8 mouse cellular contexts compared by ENCODE assay signal in the genomic region with DNA sequence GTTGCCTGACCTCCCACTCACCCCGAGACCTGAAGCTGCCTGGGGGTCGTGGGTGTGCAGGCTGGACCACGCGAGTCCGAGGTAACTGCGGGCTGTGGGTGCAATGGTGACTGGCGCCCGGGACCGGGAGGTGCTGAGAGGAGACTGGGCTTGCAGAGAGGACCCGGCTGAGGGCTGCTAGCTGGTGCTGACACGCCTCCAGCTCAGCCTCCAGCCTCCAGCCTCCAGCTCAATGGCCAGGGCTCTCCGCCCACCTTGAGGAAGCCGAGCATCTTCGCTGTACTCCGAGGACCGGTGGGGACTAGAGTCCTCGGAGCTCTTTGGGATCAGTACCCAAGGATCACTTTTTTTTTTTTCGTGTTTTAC. TPM values are rescaled to one million over a fixed set of nuclear protein-coding genes. Genes with fewer than 3 reads are reported as not detected.
DNase-seq lines count a peak whose midpoint lies in the region; ATAC-seq and TF ChIP-seq lines count a peak whose summit lies in the region.

No protein-coding gene starts in this region.

- H3K36me3 ChIP-seq in heart, embryonic 13.5 days: no peaks in the 10 kb centered on the region
- peaks cover 0 to 3% of the 10 kb centered on the region in 2 experiments for H3K36me3 ChIP-seq in CH12.LX (replicated peaks in 1 of 2; ENCODE audit: control insufficient read depth in 1 of 2, insufficient read depth in 1 of 2, low read length in 1 of 2)
- H3K36me3 ChIP-seq in midbrain, embryonic 12.5 days: no peaks in the 10 kb centered on the region

- H3K27me3 ChIP-seq in heart, embryonic 13.5 days (replicated peaks): no peaks in the 10 kb centered on the region
- no peaks in the 10 kb centered on the region for H3K27me3 ChIP-seq in CH12.LX (replicated peaks)
- no peaks in the 10 kb centered on the region for H3K27me3 ChIP-seq in midbrain, embryonic 12.5 days

- peak overlapping the region; percentile 83 for H3K4me2 ChIP-seq in heart, embryonic 13.5 days
- H3K4me2 ChIP-seq in CH12.LX (ENCODE audit: insufficient read depth, low read depth, poor library complexity, severe bottlenecking): peak overlapping the region; percentile 41; the same call in 1 of the 2 replicates
- H3K4me2 ChIP-seq in midbrain, embryonic 12.5 days (replicated peaks): peak overlapping the region; percentile 76

- TF ChIP-seq RAD21 in CH12.LX (IDR thresholded peaks at IDR 0.05; ENCODE audit: low read depth, low read length): no peak

- no peak for TF ChIP-seq EP300 in CH12.LX (IDR thresholded peaks at IDR 0.05; ENCODE audit: low read length)

- peaks cover 12% of the 10 kb centered on the region for H3K4me1 ChIP-seq in heart, embryonic 13.5 days
- H3K4me1 ChIP-seq in CH12.LX (ENCODE audit: control insufficient read depth in 1 of 2, insufficient read depth in 2 of 2): peaks cover 0 to 17% of the 10 kb centered on the region in 2 experiments; a peak in 2 of 4 replicates
- H3K4me1 ChIP-seq in midbrain, embryonic 12.5 days: peaks cover 27% of the 10 kb centered on the region

- peaks cover 4% of the 10 kb centered on the region; the same call in 1 of the 2 replicates for H3K9me3 ChIP-seq in heart, embryonic 13.5 days
- no peaks in the 10 kb centered on the region for H3K9me3 ChIP-seq in CH12.LX (replicated peaks; ENCODE audit: low read length)
- no peaks in the 10 kb centered on the region for H3K9me3 ChIP-seq in midbrain, embryonic 12.5 days

- in situ Hi-C loops in CH12.LX (cut with MboI; ENCODE audit: low pct_ligation_motif_present, low pct_unique_long_range_greater_than_20kb, low sequenced_read_pairs): no loop called here

- TF ChIP-seq POLR2A in CH12.LX (IDR thresholded peaks at IDR 0.05; ENCODE audit: low read depth, low read length): no peak

- TF ChIP-seq CTCF in CH12.LX (conservative IDR thresholded peaks at IDR 0.05 in 1 of 2, IDR thresholded peaks at IDR 0.05 in 1 of 2; ENCODE audit: low read depth in 2 of 2, low read length in 2 of 2): no peak

- peak overlapping the region; percentile 81 for H3K9ac ChIP-seq in heart, embryonic 13.5 days
- peak overlapping the region; percentile 56 for H3K9ac ChIP-seq in CH12.LX (ENCODE audit: insufficient read depth, low read depth)
- peak overlapping the region; percentile 71 for H3K9ac ChIP-seq in midbrain, embryonic 12.5 days (replicated peaks)

- intact Hi-C loops in heart, postnatal 14 days (cut with DNase I): loop anchor here (2.0 kb wide), 1 partner anchor 39 kb away; a partner anchor contains a TSS

- WGBS in heart, embryonic 13.5 days: under 1% methylated on average over 18 of the region's 18 CpGs
- 1% methylated on average over 18 of the region's 18 CpGs for WGBS in midbrain, embryonic 12.5 days

- dilution Hi-C loops in CH12.LX (cut with MboI; ENCODE audit: extremely low pct_ligation_motif_present, extremely low pct_unique_long_range_greater_than_20kb, low sequenced_read_pairs): no loop called here

- ATAC-seq in heart, embryonic 13.5 days (ENCODE audit: extremely low read depth, insufficient number of reproducible peaks, low FRiP score, low TSS enrichment): peak; percentile 70
- ATAC-seq in inflammation-experienced regulatory T-cells, adult 6 months: peak; percentile 16
- peak; percentile 74 for ATAC-seq in midbrain, embryonic 12.5 days (ENCODE audit: low FRiP score, low read depth)

- peak overlapping the region; percentile 77 for H3K27ac ChIP-seq in heart, embryonic 13.5 days (replicated peaks)
- H3K27ac ChIP-seq in CH12.LX (ENCODE audit: insufficient read depth, low read depth): peak overlapping the region; percentile 73
- H3K27ac ChIP-seq in midbrain, embryonic 12.5 days (replicated peaks): peak overlapping the region; percentile 100

- H3K4me3 ChIP-seq in heart, embryonic 13.5 days: peak overlapping the region; percentile 72
- peak overlapping the region; percentile 59 to 92 (median 89) for H3K4me3 ChIP-seq in CH12.LX (replicated peaks in 1 of 3; ENCODE audit: low read depth in 2 of 3, low read length in 2 of 3, poor library complexity in 1 of 3)
- peak overlapping the region; percentile 65 for H3K4me3 ChIP-seq in midbrain, embryonic 12.5 days

- H3K79me2 ChIP-seq in CH12.LX (replicated peaks; ENCODE audit: control insufficient read depth, extremely low read depth, insufficient read depth, poor library complexity, severe bottlenecking): no peaks in the 10 kb centered on the region

- no peak for DNase-seq in heart, postnatal 14 days
- DNase-seq in CH12.LX (ENCODE audit: extremely low read depth): peak; percentile 55
- peak; percentile 70 for DNase-seq in embryo, embryonic 10.5 days (ENCODE audit: low spot score)
- no peak for DNase-seq in layer of hippocampus, adult 9-10 months (ENCODE audit: low spot score)
- no peak for DNase-seq in cerebellum, postnatal 10 days

TF ChIP-seq in CH12.LX, 34 proteins besides CTCF, POLR2A, EP300 and RAD21:
- TF ChIP-seq SIN3A (IDR thresholded peaks at IDR 0.05; ENCODE audit: low read length) (peak; percentile 46; the same call in 1 of the 2 replicates), GABPA (IDR thresholded peaks at IDR 0.05; ENCODE audit: insufficient replicate concordance, low read depth, low read length) (no peak), MXI1 (IDR thresholded peaks at IDR 0.05; ENCODE audit: low read depth, low read length) (peak; percentile 10; the same call in 1 of the 2 replicates), TBP (conservative IDR thresholded peaks at IDR 0.05; ENCODE audit: low read depth, low read length) (0 out of 2 replicates have a peak, but pooled peaks have one; percentile 4), TCF12 (IDR thresholded peaks at IDR 0.05; ENCODE audit: low read depth, low read length) (0 out of 2 replicates have a peak, but pooled peaks have one; percentile 3), UBTF (IDR thresholded peaks at IDR 0.05; ENCODE audit: low read depth, low read length) (peak; percentile 57; the same call in 1 of the 2 replicates)
TF ChIP-seq in CH12.LX: peak in this region for 5.

RNA-seq across cellular contexts. Expression of a gene that starts 0.3 kb away (rescaled TPM):
- polyA plus RNA-seq in heart, embryonic 13.5 days (2015; fragmentation: Nextera tagmentation; extraction: Ambion mirVana): 2.3 and 2.6 TPM in 2 replicates
- 1 to 10 TPM; 1.2 to 1.3 TPM for total RNA-seq in heart, postnatal 14 days (2021)
- total RNA-seq in CH12.LX (2012; rRNA removed): 1.1 and 1.5 TPM in 2 replicates
- total RNA-seq in CH12.LX (2014; rRNA removed): 0.93 and 1.4 TPM in 2 replicates
- 2.2 and 2.3 TPM in 2 replicates for polyA plus RNA-seq in CH12.LX (2012; ENCODE audit: insufficient read length, low read depth)
- polyA plus RNA-seq in inflammation-experienced regulatory T-cells, adult 6 months (2017; shearing (Covaris generic)): 10 to 100 TPM in 2 of 3 experiments, 1 to 10 TPM in 1; 6.4 to 15.4 (median 14.2) TPM
- 6.3 and 6.4 TPM in 2 replicates for polyA plus RNA-seq in midbrain, embryonic 12.5 days (2016; fragmentation: Nextera tagmentation; extraction: Ambion mirVana)

RNA-seq across cellular contexts. Expression of a gene that starts 39.4 kb away (rescaled TPM):
- 76.7 and 77.5 TPM in 2 replicates for polyA plus RNA-seq in heart, embryonic 13.5 days (2015; fragmentation: Nextera tagmentation; extraction: Ambion mirVana)
- 10 to 100 TPM; 19.0 to 24.4 TPM for total RNA-seq in heart, postnatal 14 days (2021)
- total RNA-seq in CH12.LX (2012; rRNA removed) (61.7 and 67.5 TPM in 2 replicates), CH12.LX (2014; rRNA removed) (107 and 114 TPM in 2 replicates)
- 143 and 157 TPM in 2 replicates for polyA plus RNA-seq in CH12.LX (2012; ENCODE audit: insufficient read length, low read depth)
- 10 to 100 TPM; 64.5 to 71.5 (median 67.4) TPM for polyA plus RNA-seq in inflammation-experienced regulatory T-cells, adult 6 months (2017; shearing (Covaris generic))
- polyA plus RNA-seq in midbrain, embryonic 12.5 days (2016; fragmentation: Nextera tagmentation; extraction: Ambion mirVana): 449 and 520 TPM in 2 replicates

Comparison
In these comparisons a context has a peak if more than half of its experiments do, and no peak if none do; other contexts are left out.
1. ATAC-seq: peak in every context shown above with its lines; median percentile 74 in midbrain, embryonic 12.5 days; 70 in heart, embryonic 13.5 days; 16 in inflammation-experienced regulatory T-cells, adult 6 months.
2. DNase-seq: peak in CH12.LX (single experiment) and embryo, embryonic 10.5 days (single experiment); none in heart, postnatal 14 days (0 of 2), layer of hippocampus, adult 9-10 months (single experiment) and cerebellum, postnatal 10 days (0 of 2).
3. Peak in every context shown above with its lines, with median percentiles within 50 percentile points of each other: H3K27ac ChIP-seq, H3K4me2 ChIP-seq, H3K4me3 ChIP-seq and H3K9ac ChIP-seq.